In the genomic region with DNA sequence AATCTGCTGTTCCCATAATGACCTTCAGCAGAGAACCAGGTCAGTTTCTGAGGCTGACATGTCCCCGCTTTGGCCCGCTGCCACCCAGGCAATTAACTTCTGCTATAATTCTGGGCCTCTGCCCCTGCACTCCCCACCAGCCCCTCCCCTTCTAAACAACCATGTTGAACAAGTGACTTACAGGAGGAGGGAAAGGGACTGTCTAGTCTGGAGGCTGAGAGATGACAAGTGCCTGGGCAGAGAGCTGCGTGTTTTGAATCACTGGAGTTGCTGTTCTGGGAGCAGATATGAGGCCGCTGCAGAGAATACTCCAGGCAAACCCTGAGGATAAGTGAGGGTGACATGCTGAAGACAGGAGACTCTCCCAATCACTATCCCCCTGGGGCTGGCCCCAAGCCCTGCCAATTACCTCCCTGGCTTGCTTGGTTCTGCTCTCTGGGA, we compare ENCODE assay signal across 8 mouse cellular contexts.
DNase-seq lines count a peak whose midpoint lies in the region; ATAC-seq and TF ChIP-seq lines count a peak whose summit lies in the region.
"Had no signal": no experiment of that assay in that cellular context is flagged by ENCODE, and none has a peak within 500 bp of the region (broad histone marks: within the 10 kb centered on the region; RNA-seq: fewer than 3 reads in every experiment).

No protein-coding gene starts in this region.

- no peak for TF ChIP-seq EP300 in lung, postnatal 0 days (IDR thresholded peaks at IDR 0.05)

- DNase-seq in lung, postnatal 0 days (ENCODE audit: low spot score) = peak; percentile 11
- no peak for DNase-seq in lung, adult 18-20 months
- peak; percentile 13 for DNase-seq in brain, adult 2 months (ENCODE audit: low read depth, low spot score)
- DNase-seq in retina, postnatal 7 days (ENCODE audit: low read depth, low spot score) = peak; percentile 16
- DNase-seq in right cerebral cortex, adult 2 months (ENCODE audit: low spot score in 2 of 2) = no peak
- no peak for DNase-seq in urinary bladder, postnatal 14 days (ENCODE audit: low spot score)

- 59% methylated on average over 4 of the region's 4 CpGs for WGBS in lung, postnatal 0 days
- WGBS in heart, embryonic 12.5 days = 48% methylated on average over 4 of the region's 4 CpGs

- no peak overlapping the region for H3K4me2 ChIP-seq in lung, postnatal 0 days (replicated peaks; ENCODE audit: low read depth, low read length)
- H3K4me2 ChIP-seq in heart, embryonic 12.5 days = peak overlapping the region; percentile 39; the same call in 1 of the 2 replicates

- no peak overlapping the region for H3K9ac ChIP-seq in lung, postnatal 0 days (replicated peaks; ENCODE audit: low read depth)
- no peak overlapping the region for H3K9ac ChIP-seq in heart, embryonic 12.5 days

- no peak for TF ChIP-seq CTCF in lung, postnatal 0 days (IDR thresholded peaks at IDR 0.05)

- no peaks in the 10 kb centered on the region for H3K36me3 ChIP-seq in lung, postnatal 0 days (ENCODE audit: insufficient read depth, low read length)
- no peaks in the 10 kb centered on the region for H3K36me3 ChIP-seq in heart, embryonic 12.5 days

- H3K4me1 ChIP-seq in lung, postnatal 0 days (ENCODE audit: insufficient read depth, low read depth, low read length) = no peaks in the 10 kb centered on the region
- H3K4me1 ChIP-seq in heart, embryonic 12.5 days (replicated peaks) = peaks cover 25% of the 10 kb centered on the region

- no peak overlapping the region for H3K27ac ChIP-seq in lung, postnatal 0 days (ENCODE audit: low read length)
- H3K27ac ChIP-seq in heart, embryonic 12.5 days (ENCODE audit: poor library complexity, severe bottlenecking) = peak overlapping the region; percentile 85

- H3K27me3 ChIP-seq in lung, postnatal 0 days (replicated peaks; ENCODE audit: insufficient read depth, low read length) = no peaks in the 10 kb centered on the region
- H3K27me3 ChIP-seq in heart, embryonic 12.5 days (replicated peaks) = no peaks in the 10 kb centered on the region

- H3K9me3 ChIP-seq in lung, postnatal 0 days (ENCODE audit: low read length) = no peaks in the 10 kb centered on the region
- H3K9me3 ChIP-seq in heart, embryonic 12.5 days (replicated peaks) = no peaks in the 10 kb centered on the region

- no peak overlapping the region for H3K4me3 ChIP-seq in lung, postnatal 0 days (ENCODE audit: low read depth, low read length)
- H3K4me3 ChIP-seq in heart, embryonic 12.5 days = no peak overlapping the region

- ATAC-seq in lung, postnatal 0 days = peak; percentile 25; the same call in 1 of the 2 replicates
- ATAC-seq in heart, embryonic 12.5 days (ENCODE audit: insufficient number of reproducible peaks, low FRiP score) = peak; percentile 86
- ATAC-seq: hindbrain, embryonic 16.5 days had no signal

Comparison
In these comparisons a context has a peak if more than half of its experiments do, and no peak if none do; other contexts are left out.
1. DNase-seq: peak in lung, postnatal 0 days (single experiment), brain, adult 2 months (single experiment) and retina, postnatal 7 days (single experiment); none in lung, adult 18-20 months (0 of 2), right cerebral cortex, adult 2 months (0 of 2) and urinary bladder, postnatal 14 days (single experiment).